Mouse (Mus musculus): ENCODE results near the gene Tdrd5. TPM values are rescaled to one million over a fixed set of nuclear protein-coding genes. Genes with fewer than 3 reads are reported as not detected.

The Tdrd5 gene
- polyA plus RNA-seq, 1 experiment from 2014 or later = 0.58 TPM

GRCm38 (mm10) chr1:156217393-156217792, 86.1 kb downstream of the Tdrd5 start:
- Histone ChIP-seq H3K9ac (no peak overlapping the region), H3K27me3 (no peaks in the 10 kb centered on the region), H3K36me3 (no peaks in the 10 kb centered on the region), H3K27ac (no peak overlapping the region), H3K9me3 (no peaks in the 10 kb centered on the region), H3K4me2 (no peak overlapping the region), H3K4me3 (no peak overlapping the region), H3K4me1 (replicated peaks) (peaks cover 24% of the 10 kb centered on the region)
- WGBS = 42% methylated on average over 3 of the region's 3 CpGs
- peak; percentile 37; the same call in 1 of the 2 replicates for ATAC-seq (ENCODE audit: low FRiP score)

DNA sequence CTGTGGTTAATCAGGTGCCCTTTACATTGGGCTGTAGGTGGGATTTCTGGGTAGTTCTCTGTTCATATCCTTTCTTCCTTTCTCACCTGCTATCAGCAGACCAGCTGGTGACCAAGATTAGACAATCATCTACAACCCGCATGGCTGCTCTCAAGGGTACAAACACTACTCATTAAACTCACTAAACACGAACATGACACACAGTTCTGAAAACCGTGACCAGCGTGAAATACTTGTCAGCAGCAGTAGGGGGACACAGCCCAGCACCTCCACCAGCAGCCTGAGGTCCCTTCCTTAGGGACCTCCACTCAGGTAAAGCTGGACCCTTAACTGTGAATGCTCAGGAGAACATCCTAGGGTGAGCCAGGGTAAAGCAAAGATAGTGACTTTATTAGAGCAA, 87.2 kb downstream of the Tdrd5 start:
- WGBS = 59% methylated on average over 4 of the region's 4 CpGs
- no peak overlapping the region for H3K4me2 ChIP-seq
- H3K27me3 ChIP-seq = no peaks in the 10 kb centered on the region
- peaks cover 13% of the 10 kb centered on the region; the same call in 1 of the 2 replicates for H3K4me1 ChIP-seq (replicated peaks)
- no peak overlapping the region for H3K27ac ChIP-seq
- H3K36me3 ChIP-seq = no peaks in the 10 kb centered on the region
- no peaks in the 10 kb centered on the region for H3K9me3 ChIP-seq
- ATAC-seq (ENCODE audit: low FRiP score) = no peak
- H3K4me3 ChIP-seq = no peak overlapping the region
- H3K9ac ChIP-seq = no peak overlapping the region

DNA sequence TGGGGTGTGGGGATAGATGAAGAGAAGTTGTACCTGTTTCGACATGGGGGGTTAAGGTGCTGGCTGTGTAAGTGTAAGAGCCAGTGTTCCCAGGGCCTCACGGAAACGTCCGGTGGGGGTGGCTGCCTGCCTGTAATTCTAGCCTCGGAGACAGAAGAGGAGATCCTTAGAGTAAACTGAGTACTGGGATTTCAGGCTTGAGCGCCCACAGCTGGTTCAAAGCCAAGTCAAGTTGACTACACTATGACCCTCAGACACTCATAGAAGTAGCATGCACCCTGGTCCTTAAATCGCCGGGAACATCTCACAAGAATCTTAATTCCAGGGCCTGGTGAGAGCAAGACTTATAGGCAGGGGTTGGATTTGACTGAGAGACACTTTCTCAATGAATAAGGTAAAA, 88.8 kb downstream of the Tdrd5 start:
- Histone ChIP-seq H3K36me3 (no peaks in the 10 kb centered on the region), H3K9ac (no peak overlapping the region), H3K27ac (no peak overlapping the region), H3K4me2 (no peak overlapping the region), H3K4me1 (replicated peaks) (peaks cover 10% of the 10 kb centered on the region; the same call in 1 of the 2 replicates), H3K9me3 (no peaks in the 10 kb centered on the region), H3K27me3 (no peaks in the 10 kb centered on the region), H3K4me3 (no peak overlapping the region)
- no peak for ATAC-seq (ENCODE audit: low FRiP score)
- WGBS = 85% methylated on average over 8 of the region's 8 CpGs

DNA sequence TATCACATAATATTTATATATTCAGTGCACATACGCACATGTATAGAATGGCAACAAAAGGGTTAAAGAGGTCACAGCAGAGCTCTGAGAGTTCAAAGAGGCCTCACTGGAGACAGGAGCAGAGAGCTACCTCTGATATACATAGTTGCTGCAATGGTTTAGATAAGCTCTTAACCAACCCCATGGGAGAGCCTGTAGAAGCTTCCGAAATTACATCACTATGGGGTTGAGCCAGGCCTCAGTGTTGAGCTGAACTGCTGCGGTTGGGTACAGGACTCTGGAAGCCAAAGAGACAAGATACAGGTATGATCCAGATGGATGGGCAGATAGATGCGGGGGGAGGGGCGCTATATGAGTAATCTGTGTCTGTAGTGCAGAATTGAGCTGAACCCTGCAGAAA, 90.5 kb downstream of the Tdrd5 start:
- Histone ChIP-seq H3K4me3 (no peak overlapping the region), H3K4me2 (no peak overlapping the region), H3K27me3 (no peaks in the 10 kb centered on the region), H3K9ac (no peak overlapping the region), H3K36me3 (no peaks in the 10 kb centered on the region), H3K4me1 (replicated peaks) (peaks cover 10% of the 10 kb centered on the region; the same call in 1 of the 2 replicates), H3K27ac (no peak overlapping the region), H3K9me3 (no peaks in the 10 kb centered on the region)
- 93% methylated on average over 5 of the region's 5 CpGs for WGBS
- no peak for ATAC-seq (ENCODE audit: low FRiP score)

DNA sequence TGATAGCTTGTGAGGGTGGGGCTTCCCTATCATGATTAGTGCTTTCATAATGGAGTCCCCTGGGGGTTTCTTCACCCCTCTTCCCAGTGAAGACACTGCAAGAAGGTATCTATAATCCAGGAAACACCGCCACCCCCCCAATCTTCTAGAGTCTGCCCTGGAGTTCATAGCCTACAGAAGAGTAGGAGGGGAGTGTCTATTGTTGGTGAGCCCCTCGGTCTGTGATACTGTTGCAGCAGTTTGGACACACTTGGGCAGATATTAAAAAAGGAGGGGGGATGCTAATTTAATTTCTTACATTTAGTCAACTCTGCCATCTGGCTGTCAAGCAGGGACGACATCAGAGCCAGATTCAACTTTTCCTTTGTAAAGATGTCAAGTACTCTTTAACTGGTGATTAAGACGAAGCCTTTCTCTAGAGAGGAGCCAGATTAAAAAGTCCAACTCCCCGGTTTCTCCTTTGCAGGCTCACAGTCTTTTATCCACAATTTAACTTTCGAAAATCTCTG, 91.6 kb downstream of the Tdrd5 start:
- WGBS = 47% methylated on average over 6 of the region's 6 CpGs
- no peak overlapping the region for H3K4me3 ChIP-seq
- no peak overlapping the region for H3K4me2 ChIP-seq
- no peaks in the 10 kb centered on the region for H3K36me3 ChIP-seq
- peaks cover 8% of the 10 kb centered on the region for H3K27me3 ChIP-seq
- ATAC-seq (ENCODE audit: low FRiP score) = no peak
- no peaks in the 10 kb centered on the region for H3K9me3 ChIP-seq
- no peak overlapping the region for H3K27ac ChIP-seq
- peaks cover 6% of the 10 kb centered on the region; the same call in 1 of the 2 replicates for H3K4me1 ChIP-seq (replicated peaks)
- H3K9ac ChIP-seq = no peak overlapping the region

Other genes with a start within 250 kb of the Tdrd5 start
- 4.3 and 6.4 TPM in 2 replicates for gene Fam163a, start 98.6 kb downstream of the Tdrd5 start, polyA plus RNA-seq (2015; fragmentation: Nextera tagmentation; extraction: Ambion mirVana)
- 0.12 TPM in 1 of 2 replicates, not detected in the other for gene Nphs2, start 7.1 kb upstream of the Tdrd5 start, polyA plus RNA-seq (2015; fragmentation: Nextera tagmentation; extraction: Ambion mirVana)
- 567 and 588 TPM in 2 replicates for gene Gm2000, start 62.4 kb upstream of the Tdrd5 start, polyA plus RNA-seq (2015; fragmentation: Nextera tagmentation; extraction: Ambion mirVana)
- gene Axdnd1, start 117.5 kb upstream of the Tdrd5 start, polyA plus RNA-seq (2015; fragmentation: Nextera tagmentation; extraction: Ambion mirVana) = 0.18 and 0.22 TPM in 2 replicates
- 12.3 and 12.6 TPM in 2 replicates for gene Soat1, start 170.7 kb upstream of the Tdrd5 start, polyA plus RNA-seq (2015; fragmentation: Nextera tagmentation; extraction: Ambion mirVana)
- gene Gm10031, start 220.3 kb upstream of the Tdrd5 start, polyA plus RNA-seq (2015; fragmentation: Nextera tagmentation; extraction: Ambion mirVana) = 0.52 and 0.79 TPM in 2 replicates

Data from hindbrain, embryonic 13.5 days (tissue).